Mouse (Mus musculus): Measurements from ENCODE around the gene Calm2.

- no peak for TF ChIP-seq POLR2AphosphoS2 (IDR thresholded peaks at IDR 0.05; ENCODE audit: low read depth, low read length)
- no peak for TF ChIP-seq SMC3 (IDR thresholded peaks at IDR 0.05; ENCODE audit: low read depth, low read length)
- TF ChIP-seq POLR2A (IDR thresholded peaks at IDR 0.05; ENCODE audit: low read depth, low read length), result no peak
- no peak for TF ChIP-seq MAX (IDR thresholded peaks at IDR 0.05; ENCODE audit: low read length)
- TF ChIP-seq IRF4 (IDR thresholded peaks at IDR 0.05; ENCODE audit: low read depth, low read length), result no peak
- no peak for TF ChIP-seq MEF2A (IDR thresholded peaks at IDR 0.05; ENCODE audit: borderline replicate concordance, low read depth, low read length)
- TF ChIP-seq CTCF (conservative IDR thresholded peaks at IDR 0.05 in 1 of 2, IDR thresholded peaks at IDR 0.05 in 1 of 2; ENCODE audit: low read depth in 2 of 2, low read length in 2 of 2), result no peak
These were observed 47.6 kb upstream of the Calm2 start for GRCm38 (mm10) chr17:87494310-87494709.
